Mouse (Mus musculus): ENCODE results near the gene Zkscan7. TPM values are rescaled to one million over a fixed set of nuclear protein-coding genes. Genes with fewer than 3 reads are reported as not detected.
A peak's percentile ranks its signal among the peaks of the same experiment; 100 is the strongest.
"Not testable (repeated sequence)": the region's sequence is repeated elsewhere in the genome, so short reads cannot be mapped to it uniquely, and the experiment has no call there.

The Zkscan7 gene
- total and polyA plus RNA-seq, 3 experiments, result 2.6 to 5.9 (median 4.7) TPM

DNA sequence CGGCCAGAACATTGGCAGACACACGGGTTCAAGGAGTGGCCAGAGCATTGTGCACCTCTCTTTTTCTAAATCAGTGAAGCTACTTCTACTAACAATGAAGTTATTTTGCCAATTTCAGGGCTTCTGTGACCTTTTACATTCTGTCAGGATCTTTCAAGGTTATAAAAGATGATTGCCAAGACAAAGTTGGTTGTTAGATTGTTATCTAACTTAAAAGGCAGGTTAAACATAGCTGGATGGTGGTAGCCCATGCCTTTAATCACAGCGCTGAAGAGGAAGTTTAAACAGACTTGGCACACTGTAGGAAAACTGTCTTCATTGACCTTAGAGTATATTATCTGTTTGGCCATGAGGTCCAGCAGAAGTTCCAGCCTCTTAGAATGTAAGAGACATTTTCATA lies 39.9 kb upstream of the Zkscan7 start:
- Histone ChIP-seq H3K27ac (peak overlapping the region; percentile 46), H3K4me1 (ENCODE audit: control insufficient read depth, insufficient read depth, low read length) (no peaks in the 10 kb centered on the region; the same call in none of the 2 replicates), H3K36me3 (ENCODE audit: control insufficient read depth, insufficient read depth, low read length) (peaks cover 15% of the 10 kb centered on the region), H3K4me3 (no peak overlapping the region), H3K9ac (ENCODE audit: low read depth, low read length) (no peak overlapping the region), H3K79me2 (replicated peaks; ENCODE audit: control insufficient read depth, insufficient read depth, low read length) (no peaks in the 10 kb centered on the region), H3K27me3 (ENCODE audit: control insufficient read depth, insufficient read depth, low read length) (no peaks in the 10 kb centered on the region)
- DNase-seq, result no peak
- intact Hi-C loops (cut with DNase I), result no loop called here
- no peak for TF ChIP-seq EP300 (IDR thresholded peaks at IDR 0.05; ENCODE audit: insufficient read depth, low read depth, low read length)
- TF ChIP-seq POLR2A (IDR thresholded peaks at IDR 0.05; ENCODE audit: insufficient read depth, low read depth, low read length), result no peak
- no peak for TF ChIP-seq CTCF (IDR thresholded peaks at IDR 0.05)
- 74% methylated on average over 3 of the region's 3 CpGs for WGBS

- no peak overlapping the region for H3K4me3 ChIP-seq
- TF ChIP-seq CTCF (IDR thresholded peaks at IDR 0.05), result no peak
- TF ChIP-seq EP300 (IDR thresholded peaks at IDR 0.05; ENCODE audit: insufficient read depth, low read depth, low read length), result 0 out of 2 replicates have a peak, but pooled peaks have one; percentile 49
- no peak for TF ChIP-seq POLR2A (IDR thresholded peaks at IDR 0.05; ENCODE audit: insufficient read depth, low read depth, low read length)
- H3K36me3 ChIP-seq (ENCODE audit: control insufficient read depth, insufficient read depth, low read length), result peaks cover 16% of the 10 kb centered on the region
- no peaks in the 10 kb centered on the region; the same call in none of the 2 replicates for H3K4me1 ChIP-seq (ENCODE audit: control insufficient read depth, insufficient read depth, low read length)
- no peak overlapping the region for H3K9ac ChIP-seq (ENCODE audit: low read depth, low read length)
- no peaks in the 10 kb centered on the region for H3K79me2 ChIP-seq (replicated peaks; ENCODE audit: control insufficient read depth, insufficient read depth, low read length)
- no peaks in the 10 kb centered on the region for H3K27me3 ChIP-seq (ENCODE audit: control insufficient read depth, insufficient read depth, low read length)
- intact Hi-C loops (cut with DNase I), result no loop called here
- peak overlapping the region; percentile 49 for H3K27ac ChIP-seq
- DNase-seq, result peak; percentile 55 to 71
These were observed 39.3 kb upstream of the Zkscan7 start for GRCm38 (mm10) chr9:122846156-122846555.

GRCm38 (mm10) chr9:122847811-122848311 lies 37.6 kb upstream of the Zkscan7 start:
- intact Hi-C loops (cut with DNase I); H3K79me2 ChIP-seq (replicated peaks; ENCODE audit: control insufficient read depth, insufficient read depth, low read length); H3K4me3 ChIP-seq; H3K27me3 ChIP-seq (ENCODE audit: control insufficient read depth, insufficient read depth, low read length); H3K4me1 ChIP-seq (ENCODE audit: control insufficient read depth, insufficient read depth, low read length); DNase-seq; H3K9ac ChIP-seq (ENCODE audit: low read depth, low read length): not testable (repeated sequence)
- Histone ChIP-seq H3K27ac (peak overlapping the region; percentile 59), H3K36me3 (ENCODE audit: control insufficient read depth, insufficient read depth, low read length) (peaks cover 27% of the 10 kb centered on the region)
- 45% methylated on average over 8 of the region's 8 CpGs for WGBS

DNA sequence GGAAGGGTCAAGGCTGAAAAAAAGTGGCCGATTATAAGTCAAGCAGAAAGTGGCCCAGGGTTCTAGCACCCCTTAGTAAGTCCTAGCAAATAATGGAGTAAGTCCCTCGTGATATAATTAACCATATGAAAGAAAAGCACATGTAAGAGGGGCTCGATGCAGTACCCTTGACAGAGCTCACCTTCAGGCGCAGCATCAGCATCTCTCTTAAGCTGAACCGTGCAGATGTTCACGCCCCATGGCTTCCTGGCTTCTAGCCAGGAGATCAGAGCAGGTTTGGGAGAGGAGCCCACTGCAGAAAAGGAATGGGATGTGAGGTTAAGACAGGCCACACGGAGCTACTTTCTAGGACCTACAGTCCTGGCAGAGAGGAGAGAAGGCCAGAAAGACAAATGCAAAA lies 31.0 kb upstream of the Zkscan7 start:
- H3K27ac ChIP-seq, result peak overlapping the region; percentile 48

GRCm38 (mm10) chr9:122855141-122855540 lies 30.3 kb upstream of the Zkscan7 start:
- H3K79me2 ChIP-seq (replicated peaks; ENCODE audit: control insufficient read depth, insufficient read depth, low read length); H3K27me3 ChIP-seq (ENCODE audit: control insufficient read depth, insufficient read depth, low read length); intact Hi-C loops (cut with DNase I); H3K4me3 ChIP-seq; H3K9ac ChIP-seq (ENCODE audit: low read depth, low read length); DNase-seq; H3K4me1 ChIP-seq (ENCODE audit: control insufficient read depth, insufficient read depth, low read length); H3K27ac ChIP-seq: not testable (repeated sequence)
- 36% methylated on average over 3 of the region's 7 CpGs for WGBS
- peaks cover 55% of the 10 kb centered on the region for H3K36me3 ChIP-seq (ENCODE audit: control insufficient read depth, insufficient read depth, low read length)

More for the DNA sequence above, 31.0 kb upstream of the Zkscan7 start:
- H3K79me2 ChIP-seq (replicated peaks; ENCODE audit: control insufficient read depth, insufficient read depth, low read length), result no peaks in the 10 kb centered on the region
- no peak overlapping the region for H3K9ac ChIP-seq (ENCODE audit: low read depth, low read length)
- no peak overlapping the region for H3K4me3 ChIP-seq
- no peak for DNase-seq
- no peaks in the 10 kb centered on the region for H3K27me3 ChIP-seq (ENCODE audit: control insufficient read depth, insufficient read depth, low read length)
- peaks cover 1% of the 10 kb centered on the region; the same call in 1 of the 2 replicates for H3K4me1 ChIP-seq (ENCODE audit: control insufficient read depth, insufficient read depth, low read length)
- H3K36me3 ChIP-seq (ENCODE audit: control insufficient read depth, insufficient read depth, low read length), result peaks cover 55% of the 10 kb centered on the region
- no peak for TF ChIP-seq CTCF (IDR thresholded peaks at IDR 0.05)
- no peak for TF ChIP-seq EP300 (IDR thresholded peaks at IDR 0.05; ENCODE audit: insufficient read depth, low read depth, low read length)
- no peak for TF ChIP-seq POLR2A (IDR thresholded peaks at IDR 0.05; ENCODE audit: insufficient read depth, low read depth, low read length)
- intact Hi-C loops (cut with DNase I), result loop anchor here (5.0 kb wide), 1 partner anchor 47 kb away; the partner anchor contains the start of gene Tcaim
- 80% methylated on average over 7 of the region's 7 CpGs for WGBS

DNA sequence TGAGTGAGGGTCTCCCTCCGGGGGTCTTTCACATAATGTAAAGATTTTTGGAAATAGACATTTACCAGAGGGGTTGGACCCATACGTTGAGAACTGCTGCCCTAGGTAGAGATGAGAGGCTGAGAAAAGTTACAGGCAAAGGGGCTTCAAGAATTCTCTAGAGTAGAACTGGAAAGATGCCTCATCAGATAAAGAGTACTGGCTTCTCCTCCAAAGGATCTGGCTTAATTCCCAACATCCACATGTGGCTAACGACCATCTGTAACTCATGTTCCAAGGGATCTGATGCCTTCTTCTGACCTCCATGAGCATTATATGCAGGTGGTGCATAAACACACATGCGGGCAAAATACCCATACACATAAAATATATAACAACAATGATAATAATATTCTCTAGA lies 29.9 kb upstream of the Zkscan7 start:
- H3K79me2 ChIP-seq (replicated peaks; ENCODE audit: control insufficient read depth, insufficient read depth, low read length), result no peaks in the 10 kb centered on the region
- no peak overlapping the region for H3K4me3 ChIP-seq
- H3K27me3 ChIP-seq (ENCODE audit: control insufficient read depth, insufficient read depth, low read length), result no peaks in the 10 kb centered on the region
- H3K4me1 ChIP-seq (ENCODE audit: control insufficient read depth, insufficient read depth, low read length), result peaks cover 1% of the 10 kb centered on the region; the same call in 1 of the 2 replicates
- no peak for DNase-seq
- H3K36me3 ChIP-seq (ENCODE audit: control insufficient read depth, insufficient read depth, low read length), result peaks cover 51% of the 10 kb centered on the region
- 88% methylated on average over 4 of the region's 4 CpGs for WGBS
- intact Hi-C loops (cut with DNase I), result no loop called here
- no peak for TF ChIP-seq POLR2A (IDR thresholded peaks at IDR 0.05; ENCODE audit: insufficient read depth, low read depth, low read length)
- H3K9ac ChIP-seq (ENCODE audit: low read depth, low read length), result no peak overlapping the region
- peak overlapping the region; percentile 6 for H3K27ac ChIP-seq

Measured in heart, adult 2 months (tissue).